Mouse (Mus musculus) erythroblast, adult 5-6 weeks (primary cell): ENCODE data around the gene Trak1. TPM values are rescaled to one million over a fixed set of nuclear protein-coding genes. Genes with fewer than 3 reads are reported as not detected.

Experiments used
- ATAC-seq: replicated peaks from 2 replicates; pipeline ENCODE4 v1.8.0; 2016; ENCODE audit warnings: moderate number of reproducible peaks, mild to moderate bottlenecking, moderate TSS enrichment, inconsistent platforms; ENCODE audit not compliant: poor library complexity, low FRiP score, severe bottlenecking
- total RNA-seq, 2 experiments: library from RNA; stranded (forward) in 1 of 2; stranded (reverse) in 1 of 2; fragments of 150-400 nt in 1 of 2; fragments of 200-764, 138-1000 nt in 1 of 2; gene quantifications; 2 replicates each; pipeline versions ENCODE4 v1.2.3 to v1.2.4; 2015 to 2017; ENCODE audit warnings: low replicate concordance in 2 of 2

Trak1 gene
- total RNA-seq, 2 experiments from 2014 or later, result 3.0 to 36.9 TPM

DNA sequence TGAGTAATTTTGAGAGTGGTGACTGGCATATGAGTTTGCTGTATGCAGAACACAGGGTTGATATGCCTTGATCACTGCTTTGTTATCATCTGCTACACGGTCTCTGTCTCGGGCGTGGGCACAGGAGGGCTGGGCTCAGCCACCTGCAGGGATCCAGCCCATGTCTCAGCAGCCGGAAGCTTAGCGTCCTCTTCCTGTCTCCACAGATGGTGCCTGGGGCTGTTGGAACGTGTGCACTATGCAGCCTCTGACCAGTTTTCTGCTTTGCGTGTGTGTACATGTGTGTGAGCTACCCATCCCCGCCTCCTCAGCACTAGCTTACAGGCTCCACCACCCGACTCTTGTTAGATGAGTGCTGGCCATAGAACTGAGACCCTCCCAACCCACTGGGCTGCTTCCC is 63.7 kb downstream of the Trak1 start:
- ATAC-seq, result peak; percentile 54

DNA sequence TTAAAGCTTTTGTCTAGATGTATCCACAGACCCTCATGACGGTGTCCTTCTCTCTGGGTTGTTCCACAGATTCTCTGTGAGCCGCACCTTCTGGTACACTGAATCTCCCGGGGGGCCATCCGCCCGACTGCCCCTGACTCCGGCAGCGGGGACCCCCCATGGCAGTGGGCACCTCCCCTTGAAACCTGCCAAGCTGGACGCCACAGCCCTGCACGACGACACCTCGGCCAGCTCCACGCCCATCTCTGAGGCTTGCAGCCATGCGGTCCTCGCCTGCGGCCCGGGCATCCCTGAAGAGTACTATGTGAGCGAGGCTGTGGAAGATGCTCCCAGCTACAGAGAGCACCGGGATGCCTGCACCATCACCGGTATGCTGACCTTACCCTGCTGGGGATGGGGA is 66.6 kb downstream of the Trak1 start:
- ATAC-seq, result no peak

DNA sequence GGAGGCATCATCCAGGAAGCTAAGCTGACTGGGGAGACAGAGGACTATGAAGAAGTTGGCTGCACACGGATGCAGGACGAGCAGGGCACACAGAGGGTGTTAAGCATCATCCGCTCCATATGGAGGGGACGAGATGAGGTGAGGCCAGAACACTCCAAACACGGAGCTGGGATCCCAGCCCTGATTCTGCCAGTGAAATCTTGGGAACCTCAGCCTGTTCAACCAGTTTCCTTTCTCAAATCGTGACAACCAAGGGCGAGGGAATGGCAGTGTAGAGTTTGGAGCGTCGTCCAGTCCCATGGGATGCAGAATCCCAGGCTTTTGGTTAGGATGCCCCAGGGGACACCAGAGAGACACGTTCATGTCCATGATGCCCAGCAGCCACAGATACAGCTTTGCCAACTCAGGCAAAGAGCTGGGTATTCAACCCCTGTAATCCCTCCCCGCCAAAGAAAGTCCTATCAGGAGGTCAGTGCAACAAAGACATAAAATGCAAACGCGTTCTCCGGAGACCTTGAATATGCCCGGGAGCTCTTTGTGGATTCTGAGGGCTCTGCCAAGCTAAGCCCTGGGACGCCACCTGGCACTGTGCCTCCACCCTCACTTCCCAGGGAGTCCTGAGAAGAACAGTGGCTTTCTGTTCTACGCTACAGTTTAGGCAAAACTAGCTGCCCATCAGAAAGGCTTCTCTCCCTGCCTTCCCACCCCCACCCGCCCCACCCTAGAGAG is 69.0 kb downstream of the Trak1 start:
- ATAC-seq, result no peak

DNA sequence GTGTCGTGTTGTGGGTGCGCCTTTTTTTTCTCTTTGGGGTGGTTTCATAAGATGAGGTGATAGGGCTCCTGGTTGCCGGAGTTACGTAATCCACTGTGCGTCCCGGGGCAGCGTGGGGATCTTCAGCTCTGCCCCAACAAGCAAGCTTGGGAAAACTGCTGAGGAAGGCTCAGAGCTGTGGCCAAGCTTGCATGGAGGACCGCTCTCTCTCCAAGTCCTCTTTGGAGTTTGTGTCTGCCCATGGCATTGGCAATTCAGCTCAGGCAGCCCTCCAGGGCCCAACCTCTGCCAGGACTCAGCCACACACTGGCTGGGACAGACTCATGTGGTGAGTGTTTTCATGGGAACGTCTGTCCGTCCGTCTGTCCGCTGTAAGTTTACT is 69.6 kb downstream of the Trak1 start:
- ATAC-seq, result no peak

DNA sequence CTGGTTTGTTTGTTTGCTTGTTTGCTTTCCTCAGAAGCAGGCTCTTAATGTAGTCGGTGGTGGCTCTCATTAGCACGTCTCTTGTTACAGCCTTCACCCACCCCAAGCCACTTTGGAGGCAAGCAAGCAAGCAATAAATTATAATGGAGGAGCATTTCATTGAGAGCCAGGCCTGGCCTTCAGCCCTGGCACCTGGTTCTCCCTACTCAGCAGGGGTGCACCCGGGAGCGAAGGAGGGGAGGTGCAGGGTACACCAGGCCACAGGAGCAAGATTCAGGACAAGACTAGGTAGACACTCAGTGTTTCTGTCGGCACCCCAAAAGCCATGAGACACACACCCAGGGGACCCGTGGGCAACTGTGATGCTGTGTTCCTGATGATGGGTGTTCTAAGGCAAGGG is 72.3 kb downstream of the Trak1 start:
- ATAC-seq, result no peak

DNA sequence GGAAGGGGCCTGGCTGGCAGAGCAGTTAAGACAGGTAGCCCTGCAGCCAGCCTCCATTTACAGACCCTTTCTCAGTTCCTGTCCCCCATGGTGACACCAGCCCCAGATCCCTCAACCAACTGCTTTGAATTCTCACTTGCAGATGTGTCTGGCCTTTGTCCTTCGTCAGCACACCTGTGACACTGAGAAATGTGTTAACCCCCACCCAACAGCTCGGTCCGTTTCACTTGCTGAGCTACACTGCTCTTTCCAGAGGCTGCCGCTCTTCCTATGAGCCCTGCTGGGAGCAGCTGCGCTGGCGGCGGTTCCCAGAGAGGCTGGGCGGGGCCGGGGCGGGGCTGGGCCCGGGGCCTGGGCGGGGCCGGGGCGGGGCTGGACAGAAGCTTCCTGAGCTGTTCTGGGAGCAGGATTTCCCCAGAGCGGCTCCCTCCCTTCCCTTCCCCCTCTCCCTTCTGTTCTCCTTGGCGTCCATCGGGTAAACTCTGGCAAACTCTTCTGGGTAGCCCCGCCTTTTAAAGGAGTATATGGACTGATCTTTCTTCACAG is 74.1 kb downstream of the Trak1 start:
- ATAC-seq, result peak; percentile 64

DNA sequence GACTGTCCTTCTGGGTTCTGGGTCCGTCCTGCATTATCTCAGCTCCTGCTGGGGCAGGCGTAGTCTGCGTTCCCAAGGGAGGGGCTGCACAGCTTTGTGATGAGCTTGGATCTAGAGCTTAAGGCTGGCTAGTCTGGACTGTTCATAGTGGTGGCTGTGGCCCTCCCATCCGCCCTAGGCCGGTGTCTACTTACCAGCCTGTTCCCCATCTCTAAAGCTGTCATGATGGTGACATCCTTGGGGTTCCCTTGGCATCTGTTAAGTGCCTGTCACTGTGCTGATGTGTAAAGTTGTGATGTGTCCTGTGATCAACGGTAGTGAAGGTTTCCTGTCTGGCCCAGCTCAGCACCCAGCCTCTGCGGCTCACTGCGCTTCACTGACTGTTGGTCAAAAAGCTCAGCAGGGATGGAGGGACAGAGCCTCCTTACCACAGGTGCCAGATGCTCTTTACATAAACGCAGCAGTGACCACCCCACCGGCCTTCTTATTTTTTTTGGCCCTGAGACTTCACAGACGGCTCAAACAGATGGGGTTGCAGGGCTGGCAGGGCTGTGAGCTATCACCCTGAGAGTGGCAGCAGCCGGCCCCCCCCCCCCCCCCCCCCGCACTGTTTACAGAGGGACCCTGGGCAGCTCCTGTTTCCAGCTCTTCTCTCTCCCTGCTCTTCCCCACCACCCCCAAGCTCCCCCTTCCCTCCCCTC is 74.8 kb downstream of the Trak1 start:
- ATAC-seq, result no peak

DNA sequence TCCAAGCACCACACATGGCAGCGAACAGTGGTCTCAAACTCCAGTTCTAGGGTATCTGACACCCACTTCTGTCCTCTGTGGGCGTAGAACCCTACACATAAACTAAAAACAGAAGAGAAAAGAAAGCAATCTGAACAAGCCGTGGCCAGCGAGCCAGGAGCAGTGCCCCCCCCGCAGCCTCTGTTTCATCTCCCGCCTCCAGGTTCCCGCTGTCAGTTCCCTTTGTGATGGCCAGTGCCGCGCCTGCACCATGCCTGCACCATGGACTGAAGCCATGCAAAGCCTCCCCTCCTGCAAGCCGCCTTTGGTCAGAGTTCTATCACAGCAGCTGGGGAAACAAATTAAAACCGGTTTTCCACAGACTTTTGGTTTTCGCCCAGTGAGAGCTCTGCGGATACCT is 75.8 kb downstream of the Trak1 start:
- no peak for ATAC-seq

DNA sequence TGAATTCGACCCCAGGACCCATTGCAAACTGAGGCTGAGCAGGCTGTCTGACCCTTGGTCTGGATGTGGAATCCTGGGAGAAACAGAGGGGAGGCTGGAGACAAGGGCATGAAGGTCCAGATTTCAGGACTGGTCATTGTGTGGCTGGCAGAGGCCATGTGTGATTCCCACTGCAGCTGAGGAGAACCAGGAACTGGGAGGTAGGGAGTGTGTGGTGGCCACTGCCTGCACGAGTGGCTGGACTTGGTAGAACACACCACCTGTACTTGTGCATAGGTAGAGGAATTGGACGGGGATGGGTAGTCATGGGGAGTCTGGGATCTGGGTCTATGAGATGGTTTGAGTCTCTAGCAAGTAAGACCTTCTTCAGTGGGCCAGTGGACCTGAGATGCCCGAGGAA is 76.2 kb downstream of the Trak1 start:
- no peak for ATAC-seq

DNA sequence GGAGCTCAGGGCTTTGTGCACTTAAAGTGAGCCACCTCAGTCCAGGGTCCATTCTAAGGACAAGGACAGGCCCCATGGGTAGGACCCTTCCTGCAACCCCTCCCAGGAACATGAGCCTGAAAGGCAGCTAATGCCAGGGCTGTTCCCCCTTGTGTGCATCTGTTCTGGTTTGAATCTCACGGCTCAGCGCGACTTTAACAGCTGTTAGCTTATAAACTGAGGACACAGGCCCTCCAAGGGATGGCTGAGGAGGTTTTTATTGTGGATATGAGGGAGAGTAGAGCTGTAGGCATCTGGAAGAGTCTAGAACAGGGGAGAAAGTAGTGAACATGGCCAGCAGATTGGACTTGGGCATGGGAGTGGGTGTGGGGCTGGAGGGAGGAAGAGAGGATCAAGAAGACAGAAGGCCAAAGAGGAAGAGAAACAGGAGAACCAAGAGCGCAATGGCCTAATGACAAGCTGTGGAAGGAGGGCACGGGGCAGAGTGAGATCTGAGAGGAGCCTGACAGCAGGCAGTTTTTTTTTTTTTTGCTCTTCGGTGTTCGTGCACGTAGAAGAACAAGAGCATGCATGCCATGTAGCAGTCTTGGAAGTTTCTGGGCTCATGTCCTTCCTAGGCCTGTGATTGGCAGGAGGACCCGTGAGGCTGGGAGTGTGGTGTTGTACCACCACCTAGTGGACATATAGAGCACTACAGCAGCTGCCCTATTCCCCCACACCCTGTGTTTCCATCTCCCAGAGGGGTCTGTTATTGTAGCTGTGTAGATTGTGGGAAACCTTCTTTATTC is 77.0 kb downstream of the Trak1 start:
- ATAC-seq, result peak; percentile 81

DNA sequence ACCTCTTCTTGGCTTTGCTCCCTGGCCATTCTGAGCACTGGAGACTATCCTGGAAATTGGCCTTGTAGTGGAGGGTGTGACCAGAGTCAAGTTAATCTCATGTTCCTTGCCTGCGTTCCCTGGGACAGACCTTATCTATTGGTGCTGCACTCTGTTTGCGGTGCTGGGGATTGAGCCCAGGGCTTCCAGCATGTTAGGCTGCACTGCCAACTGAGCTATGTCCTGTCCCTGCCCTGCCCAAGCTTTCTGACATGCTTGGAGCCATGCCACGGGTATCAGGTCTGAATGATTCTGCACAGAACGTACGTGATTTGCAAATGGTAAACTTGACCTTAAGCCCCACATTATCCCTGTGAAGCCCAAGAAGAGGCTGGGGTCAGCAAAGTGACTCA is 77.6 kb downstream of the Trak1 start:
- ATAC-seq, result no peak

DNA sequence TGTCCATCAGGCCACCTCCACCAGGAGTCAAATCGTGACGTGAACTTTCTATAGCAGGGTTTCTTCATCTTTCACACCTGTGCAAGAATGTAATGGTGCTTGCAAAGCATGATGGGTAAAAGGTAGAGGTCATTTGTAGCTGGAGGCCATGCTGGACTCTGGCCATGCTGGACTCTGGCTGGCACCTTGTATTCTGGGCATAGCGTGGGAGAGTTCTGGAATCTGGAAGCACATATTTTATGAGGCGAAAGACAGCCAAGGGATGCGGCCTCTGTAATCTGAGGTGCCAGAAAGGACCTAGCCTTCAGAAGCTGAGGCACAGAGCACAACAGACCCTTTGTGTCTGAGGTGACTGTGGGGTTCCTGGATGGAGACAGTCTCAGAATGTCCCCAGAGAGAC is 78.8 kb downstream of the Trak1 start:
- no peak for ATAC-seq

DNA sequence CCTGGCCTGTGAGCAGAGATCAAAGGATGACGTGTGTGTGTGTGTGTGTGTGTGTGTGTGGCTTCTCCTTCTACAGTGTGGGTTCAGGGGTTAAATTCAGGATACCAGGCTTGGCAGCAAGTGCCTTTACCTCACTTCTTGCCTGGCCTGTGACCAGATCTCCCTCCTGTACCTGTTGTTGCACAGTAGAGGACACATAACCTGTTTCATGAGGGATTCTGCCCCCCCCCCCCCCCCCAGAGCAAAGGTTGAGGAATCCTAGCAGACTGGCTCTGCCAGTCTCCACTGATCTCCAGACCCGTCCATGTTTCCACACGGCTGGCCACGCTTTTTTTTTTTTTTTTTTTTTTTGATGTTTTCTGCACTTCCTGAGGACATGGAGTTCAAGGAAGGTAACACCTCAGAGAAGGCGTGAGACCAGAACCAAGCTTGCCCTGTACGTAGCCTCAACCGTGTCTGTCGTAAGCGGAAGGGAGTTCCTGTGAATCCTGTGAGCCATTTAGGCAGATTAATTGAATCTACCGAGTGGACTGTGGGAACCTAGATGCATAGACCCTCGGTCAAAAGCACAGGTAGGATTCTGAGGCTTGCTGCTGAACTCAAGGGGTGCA is 83.1 kb downstream of the Trak1 start:
- ATAC-seq, result no peak

DNA sequence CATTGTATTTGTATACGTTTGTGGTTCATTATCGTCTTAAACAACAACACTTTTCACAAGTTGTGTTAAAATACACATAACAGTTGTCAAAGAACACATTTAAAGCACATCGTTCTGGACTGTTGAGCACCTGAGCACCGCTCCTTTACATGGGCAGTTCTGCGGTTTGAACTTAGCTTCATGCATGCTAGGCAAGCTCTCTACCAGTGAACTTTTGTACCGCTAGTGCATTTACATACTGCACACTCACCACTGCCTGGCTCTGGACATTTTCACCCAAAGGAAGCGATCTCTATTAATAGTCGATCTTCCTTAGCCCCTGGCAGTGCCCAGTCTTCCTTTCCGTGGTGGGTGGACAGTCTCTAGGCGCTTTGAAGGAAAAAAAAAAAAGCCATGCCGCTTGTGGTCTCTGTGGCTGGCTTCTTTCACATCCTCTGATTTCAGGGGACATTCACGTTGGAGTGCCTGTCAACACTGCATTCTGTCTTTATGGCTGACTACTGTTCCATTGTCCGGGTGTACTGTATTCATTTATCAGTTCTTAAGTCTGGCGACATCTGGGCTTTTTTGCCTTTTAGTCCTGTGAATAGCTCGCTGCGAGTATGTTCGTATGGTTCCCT is 84.5 kb downstream of the Trak1 start:
- ATAC-seq, result no peak

DNA sequence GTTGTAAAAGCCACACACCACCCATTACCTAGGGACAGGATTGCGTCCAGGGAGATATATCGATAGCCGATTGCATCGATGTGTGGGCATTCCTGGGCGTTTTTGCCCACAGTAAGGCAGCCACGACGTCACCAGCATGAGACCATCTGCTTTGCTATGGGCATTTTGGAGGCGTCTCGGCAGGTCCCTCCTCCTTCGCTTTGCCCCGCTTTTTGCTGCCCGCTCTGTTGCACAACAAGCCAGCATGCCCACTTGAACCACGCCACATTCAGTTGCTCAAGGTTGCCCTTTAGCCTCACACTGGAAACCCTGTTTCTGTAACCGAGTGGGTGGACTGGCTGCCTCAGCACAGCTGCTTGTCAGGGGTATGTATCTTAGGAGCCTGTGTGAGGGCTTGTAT is 85.3 kb downstream of the Trak1 start:
- no peak for ATAC-seq

DNA sequence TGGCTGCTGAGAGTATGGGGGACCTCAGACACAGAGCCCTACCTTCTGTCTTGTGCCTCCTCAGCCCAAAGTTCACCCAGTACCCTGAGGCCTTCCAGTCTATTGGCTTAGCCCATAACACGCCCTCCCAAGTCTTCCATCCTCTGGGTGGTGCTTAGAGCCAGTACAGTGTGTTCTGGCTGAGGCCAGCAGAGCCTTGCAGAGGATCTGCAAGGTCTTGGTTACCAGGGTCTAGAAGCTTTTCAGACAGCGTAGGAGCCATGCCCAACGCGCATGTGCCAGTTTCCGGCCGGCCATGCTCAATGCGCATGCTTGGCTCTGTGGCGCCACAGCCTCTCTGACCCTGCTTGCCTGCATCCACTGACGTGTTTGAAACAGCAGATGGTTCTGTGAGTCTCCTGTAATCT is 85.9 kb downstream of the Trak1 start:
- no peak for ATAC-seq

DNA sequence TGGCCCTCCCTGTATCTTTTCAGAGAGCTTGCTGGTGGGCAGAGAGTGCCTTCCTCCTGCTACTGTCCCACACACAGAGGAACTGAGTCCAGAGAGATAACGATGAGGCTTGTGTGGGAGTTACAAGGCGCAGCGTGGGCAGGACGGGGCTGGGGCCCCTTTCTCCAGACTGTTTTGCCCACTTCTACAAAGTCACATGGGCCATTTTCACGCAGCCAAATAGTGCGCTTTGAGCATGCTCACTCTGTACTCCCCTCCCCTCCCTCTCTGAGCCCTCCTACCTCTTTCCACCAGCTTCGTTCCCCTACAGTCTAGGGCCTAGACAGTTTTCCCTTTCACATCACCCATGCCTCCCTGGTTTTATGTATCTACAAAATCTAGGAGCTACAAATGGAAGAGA is 87.3 kb downstream of the Trak1 start:
- ATAC-seq, result peak; percentile 23; the same call in 1 of the 2 replicates

DNA sequence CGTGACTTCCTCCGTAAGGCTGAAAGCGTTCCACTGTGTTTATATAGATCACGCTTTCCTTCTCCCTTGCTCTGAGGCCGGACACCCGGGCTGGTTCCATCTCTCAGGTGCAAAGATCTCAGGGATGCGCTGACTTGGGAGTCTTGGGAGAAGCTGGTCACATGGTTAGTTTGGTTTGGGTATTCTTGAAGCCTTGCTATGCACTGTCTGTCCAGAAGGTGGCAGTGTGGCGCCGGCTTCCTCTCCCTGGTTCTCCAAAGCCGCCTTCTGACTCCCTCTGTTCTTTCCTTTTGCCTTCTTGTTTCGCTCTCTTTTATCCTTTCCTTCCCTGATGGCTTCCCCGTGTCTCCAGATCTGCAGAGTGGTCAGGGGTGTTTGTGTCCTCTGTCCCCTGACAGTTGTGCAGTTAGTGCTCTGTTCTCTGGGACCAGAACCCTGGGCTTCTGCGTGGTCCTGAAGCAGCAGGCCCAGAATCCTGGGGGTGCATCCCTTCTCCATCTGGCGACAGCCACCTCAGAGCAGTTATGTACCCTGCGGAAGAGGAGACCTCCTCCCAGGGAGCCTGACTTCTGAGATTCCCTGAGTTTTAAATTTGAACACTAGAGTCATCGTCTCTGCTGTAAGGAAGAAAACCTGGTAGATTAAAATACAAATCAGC is 87.9 kb downstream of the Trak1 start:
- peak; percentile 83 for ATAC-seq

DNA sequence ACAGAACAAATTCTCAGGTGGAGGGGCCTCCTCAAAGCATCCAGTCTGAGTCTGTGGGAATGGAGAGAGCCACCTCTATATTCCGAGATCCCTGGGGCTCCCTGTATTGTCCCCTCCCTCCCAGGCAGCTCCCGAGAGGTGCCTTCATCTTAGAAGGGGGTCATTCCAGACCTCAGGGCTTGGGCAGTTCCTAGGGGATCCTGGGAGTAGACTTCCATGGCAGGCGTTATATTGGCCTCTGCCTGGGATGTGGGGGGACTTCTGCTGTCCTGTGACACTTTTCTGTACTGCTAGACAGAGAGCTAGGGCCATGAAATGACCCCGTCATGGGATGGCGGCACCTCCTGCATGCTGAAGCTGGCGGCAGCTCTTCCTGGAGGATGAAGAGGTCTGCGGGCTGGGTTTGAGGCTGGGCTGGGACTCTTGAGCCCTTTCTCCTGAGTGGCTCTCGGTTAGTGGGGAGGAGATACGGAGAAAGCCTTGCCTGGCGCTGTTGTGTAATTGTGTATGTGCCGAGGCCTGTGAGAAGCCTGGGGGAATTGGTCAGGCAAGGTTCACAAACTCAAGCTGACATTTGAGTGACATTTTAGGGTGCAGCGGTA is 88.5 kb downstream of the Trak1 start:
- no peak for ATAC-seq
